Mouse (Mus musculus): ENCODE results near the gene Ptpra. TPM values are rescaled to one million over a fixed set of nuclear protein-coding genes. Genes with fewer than 3 reads are reported as not detected.
A peak's percentile ranks its signal among the peaks of the same experiment; 100 is the strongest.

The Ptpra gene
- polyA plus RNA-seq, 1 experiment from 2014 or later, result 120 TPM

DNA sequence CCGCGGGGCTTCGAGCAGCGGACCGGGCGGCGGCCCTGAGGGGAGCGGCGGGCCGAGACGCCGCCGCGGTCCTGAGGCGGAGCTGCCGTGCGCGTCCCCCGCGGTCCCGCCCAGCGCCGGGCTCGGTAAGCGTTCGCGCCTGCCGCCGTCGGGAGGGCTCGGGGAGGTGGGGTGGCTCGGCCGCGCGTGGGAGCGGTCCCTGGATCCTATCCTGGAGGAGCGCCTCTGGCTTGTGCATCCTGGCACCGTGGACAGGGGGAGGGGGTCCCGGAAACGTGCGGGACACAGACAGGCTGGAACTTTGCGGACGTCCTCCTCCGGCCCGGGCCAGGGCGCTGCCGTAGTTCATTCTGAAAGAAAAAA is 337 bp downstream of the Ptpra start:
- peak; percentile 86 for ATAC-seq (ENCODE audit: low FRiP score, low read depth)
- 0% methylated on average over 16 of the region's 47 CpGs for WGBS

DNA sequence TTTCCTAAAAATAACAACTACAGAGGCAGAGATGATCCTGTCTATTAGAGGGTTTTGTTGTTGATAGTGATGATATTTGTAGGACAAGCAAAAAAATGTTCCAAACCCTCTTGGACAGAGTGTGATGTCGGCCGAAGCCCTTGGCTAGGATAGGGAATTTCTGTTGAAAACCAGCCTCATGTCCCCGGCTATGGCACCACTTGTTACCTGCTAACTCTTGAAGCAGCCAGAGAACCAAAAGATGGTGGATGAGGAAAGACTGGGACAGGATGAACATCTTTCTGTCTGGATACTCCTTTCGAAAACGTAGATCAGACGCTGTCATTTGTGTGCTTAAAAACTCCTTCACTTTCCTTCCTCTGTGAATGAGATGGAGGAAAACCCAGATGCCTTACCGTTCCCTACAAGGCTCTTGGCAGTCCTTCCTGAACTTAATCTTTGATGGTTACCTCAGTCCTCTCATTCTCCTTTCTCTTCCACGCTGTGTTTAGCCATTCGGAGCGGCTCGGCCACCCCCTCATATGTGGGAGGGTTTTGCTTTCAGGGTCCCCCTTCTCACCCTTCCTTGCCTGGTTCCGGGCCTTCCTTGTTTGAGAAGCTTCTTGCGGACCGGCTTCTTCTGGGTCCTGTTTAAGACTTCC is 1.1 kb downstream of the Ptpra start:
- no peak for ATAC-seq (ENCODE audit: low FRiP score, low read depth)
- H3K9ac ChIP-seq (replicated peaks), result peak overlapping the region; percentile 87
- H3K27me3 ChIP-seq, result peaks cover 10% of the 10 kb centered on the region
- no peaks in the 10 kb centered on the region for H3K36me3 ChIP-seq
- peaks cover 26% of the 10 kb centered on the region for H3K4me1 ChIP-seq
- no peak overlapping the region for H3K27ac ChIP-seq (replicated peaks)
- no peaks in the 10 kb centered on the region for H3K9me3 ChIP-seq
- peak overlapping the region; percentile 76 for H3K4me2 ChIP-seq (replicated peaks)
- 67% methylated on average over 14 of the region's 14 CpGs for WGBS
- H3K4me3 ChIP-seq, result peak overlapping the region; percentile 65

More for the DNA sequence above, 337 bp downstream of the Ptpra start:
- Histone ChIP-seq H3K9me3 (no peaks in the 10 kb centered on the region), H3K4me1 (peaks cover 24% of the 10 kb centered on the region), H3K36me3 (no peaks in the 10 kb centered on the region), H3K4me2 (replicated peaks) (peak overlapping the region; percentile 76), H3K4me3 (peak overlapping the region; percentile 65), H3K9ac (replicated peaks) (peak overlapping the region; percentile 87), H3K27me3 (peaks cover 10% of the 10 kb centered on the region), H3K27ac (replicated peaks) (peak overlapping the region; percentile 86)

DNA sequence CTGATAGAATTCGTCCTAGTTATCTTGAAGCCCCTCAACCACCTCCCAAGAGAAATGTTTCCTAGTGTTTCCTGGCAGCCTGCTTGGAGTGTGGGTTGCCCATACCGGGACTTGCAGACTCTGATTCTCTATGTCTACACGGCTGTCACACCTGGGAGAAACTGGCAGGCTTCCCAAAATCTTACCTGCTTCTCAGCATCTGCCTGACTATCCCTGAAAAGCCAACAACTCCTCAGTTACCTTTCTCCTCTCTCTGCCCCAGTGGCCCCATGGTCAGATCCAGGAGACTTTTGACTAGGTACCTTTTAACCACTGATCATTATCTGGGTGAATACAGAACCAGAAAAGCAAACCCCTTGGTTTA is 1.6 kb downstream of the Ptpra start:
- Histone ChIP-seq H3K9me3 (no peaks in the 10 kb centered on the region), H3K36me3 (no peaks in the 10 kb centered on the region), H3K4me2 (replicated peaks) (peak overlapping the region; percentile 76), H3K9ac (replicated peaks) (peak overlapping the region; percentile 87; the same call in 1 of the 2 replicates), H3K4me1 (peaks cover 26% of the 10 kb centered on the region), H3K4me3 (peak overlapping the region; percentile 65; the same call in 1 of the 2 replicates), H3K27ac (replicated peaks) (no peak overlapping the region), H3K27me3 (peaks cover 10% of the 10 kb centered on the region)
- WGBS, result 82% methylated on average over 3 of the region's 3 CpGs
- ATAC-seq (ENCODE audit: low FRiP score, low read depth), result no peak

DNA sequence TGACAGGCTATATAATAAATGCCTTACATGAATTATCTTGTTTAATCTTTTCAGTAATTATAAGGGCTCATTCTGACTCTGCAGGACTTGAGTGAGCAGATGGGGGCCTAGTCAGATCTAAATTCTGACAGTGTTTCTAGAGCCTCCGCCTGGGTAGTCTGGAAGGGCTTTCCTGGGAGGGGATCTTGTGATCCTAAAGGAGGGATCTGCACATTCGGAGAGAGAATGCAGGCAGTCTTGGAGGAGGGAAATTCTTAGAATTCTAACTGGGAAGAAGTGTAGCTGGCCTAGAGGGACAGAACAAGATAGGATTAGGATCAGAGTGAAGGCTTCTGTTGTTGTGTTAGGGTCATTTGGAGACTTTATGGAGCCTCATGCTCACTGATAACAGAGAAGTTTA is 2.2 kb downstream of the Ptpra start:
- no peaks in the 10 kb centered on the region for H3K9me3 ChIP-seq
- H3K9ac ChIP-seq (replicated peaks), result no peak overlapping the region
- H3K4me2 ChIP-seq (replicated peaks), result no peak overlapping the region
- H3K4me1 ChIP-seq, result peaks cover 26% of the 10 kb centered on the region
- WGBS, result 62% methylated on average over 2 of the region's 2 CpGs
- no peak overlapping the region for H3K27ac ChIP-seq (replicated peaks)
- H3K36me3 ChIP-seq, result no peaks in the 10 kb centered on the region
- no peak overlapping the region for H3K4me3 ChIP-seq
- ATAC-seq (ENCODE audit: low FRiP score, low read depth), result no peak
- H3K27me3 ChIP-seq, result peaks cover 10% of the 10 kb centered on the region

DNA sequence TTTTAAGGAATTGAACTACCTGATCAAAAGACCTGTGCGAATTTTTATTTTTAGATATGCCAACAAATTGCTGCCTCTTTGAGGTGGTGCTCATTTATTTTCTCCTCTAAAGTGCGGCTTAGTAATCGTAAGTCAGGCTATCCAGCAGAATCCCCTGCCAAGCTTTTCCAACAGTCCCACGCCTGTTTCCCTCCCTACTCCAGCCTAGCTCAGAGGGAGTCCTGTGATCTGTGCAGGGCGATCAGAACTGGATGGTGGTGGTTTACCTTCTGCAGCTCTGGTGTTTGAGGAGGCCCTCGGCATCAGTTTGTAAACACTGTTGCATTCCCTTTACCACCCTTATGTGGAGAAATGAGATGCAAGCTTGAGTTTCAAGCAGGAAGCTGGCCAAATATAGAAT is 3.3 kb downstream of the Ptpra start:
- Histone ChIP-seq H3K9me3 (no peaks in the 10 kb centered on the region), H3K4me1 (peaks cover 26% of the 10 kb centered on the region), H3K27me3 (peaks cover 5% of the 10 kb centered on the region), H3K4me2 (replicated peaks) (no peak overlapping the region), H3K27ac (replicated peaks) (no peak overlapping the region), H3K36me3 (no peaks in the 10 kb centered on the region), H3K9ac (replicated peaks) (no peak overlapping the region), H3K4me3 (no peak overlapping the region)
- no peak for ATAC-seq (ENCODE audit: low FRiP score, low read depth)
- WGBS, result 70% methylated on average over 6 of the region's 6 CpGs

DNA sequence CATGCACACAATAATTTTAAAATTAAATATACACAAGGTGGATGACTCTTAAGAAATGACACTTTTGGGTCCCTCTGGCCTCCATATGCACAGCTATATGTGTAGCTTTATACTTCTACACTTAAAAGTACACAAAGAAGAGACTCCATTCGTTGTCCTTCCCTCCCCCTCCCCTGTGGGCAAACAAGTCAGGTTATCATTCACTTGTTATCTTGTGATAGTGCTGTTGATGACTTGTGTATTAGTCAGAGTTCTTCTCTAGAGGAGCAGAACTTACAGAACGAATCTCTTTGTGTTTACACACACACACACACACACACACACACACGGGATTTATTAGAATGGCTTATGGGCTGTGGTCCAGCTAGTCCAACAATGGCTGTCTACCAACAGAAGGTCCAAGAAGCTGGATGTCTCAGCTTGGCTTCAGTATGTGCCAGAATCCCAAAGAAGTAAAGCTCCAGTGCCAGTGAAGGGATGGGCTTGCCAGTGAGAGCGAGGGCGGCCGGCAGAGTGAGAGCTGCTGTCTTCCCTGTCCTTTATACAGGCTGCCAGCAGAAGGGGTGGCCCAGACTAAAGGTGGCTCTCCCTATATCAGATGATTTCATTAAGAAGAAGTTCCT is 4.8 kb downstream of the Ptpra start:
- Histone ChIP-seq H3K9me3 (no peaks in the 10 kb centered on the region), H3K9ac (replicated peaks) (no peak overlapping the region), H3K27ac (replicated peaks) (no peak overlapping the region), H3K4me3 (no peak overlapping the region), H3K27me3 (no peaks in the 10 kb centered on the region), H3K4me2 (replicated peaks) (no peak overlapping the region), H3K4me1 (peaks cover 19% of the 10 kb centered on the region), H3K36me3 (no peaks in the 10 kb centered on the region)
- WGBS, result 90% methylated on average over 6 of the region's 6 CpGs
- ATAC-seq (ENCODE audit: low FRiP score, low read depth), result no peak

DNA sequence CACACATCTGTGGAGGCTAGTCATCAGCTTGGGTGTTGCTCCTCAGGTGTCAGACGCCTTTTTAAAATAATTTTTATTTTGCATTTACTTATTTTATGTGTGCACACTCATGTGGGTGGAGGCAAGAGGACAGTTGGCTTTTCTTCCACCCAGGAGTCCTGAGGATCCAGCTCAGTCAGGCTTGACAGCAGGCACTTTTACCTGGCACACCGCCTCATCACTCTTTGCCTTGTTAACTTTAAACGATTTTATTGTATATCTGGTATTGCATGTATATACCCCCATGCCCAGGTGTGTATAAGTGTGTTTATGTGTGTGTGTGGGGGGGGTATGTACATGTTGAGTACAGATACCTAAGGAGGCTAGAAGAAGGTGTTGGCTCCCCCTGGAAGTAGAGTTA is 7.8 kb downstream of the Ptpra start:
- H3K4me1 ChIP-seq, result 0 out of 2 replicates have a peak, but pooled peaks cover 4% of the 10 kb centered on the region
- no peak overlapping the region for H3K4me3 ChIP-seq
- no peaks in the 10 kb centered on the region for H3K27me3 ChIP-seq
- no peaks in the 10 kb centered on the region for H3K9me3 ChIP-seq
- H3K9ac ChIP-seq (replicated peaks), result no peak overlapping the region
- no peak overlapping the region for H3K4me2 ChIP-seq (replicated peaks)
- no peak overlapping the region for H3K27ac ChIP-seq (replicated peaks)
- 93% methylated on average over 3 of the region's 3 CpGs for WGBS
- no peak for ATAC-seq (ENCODE audit: low FRiP score, low read depth)
- no peaks in the 10 kb centered on the region for H3K36me3 ChIP-seq

DNA sequence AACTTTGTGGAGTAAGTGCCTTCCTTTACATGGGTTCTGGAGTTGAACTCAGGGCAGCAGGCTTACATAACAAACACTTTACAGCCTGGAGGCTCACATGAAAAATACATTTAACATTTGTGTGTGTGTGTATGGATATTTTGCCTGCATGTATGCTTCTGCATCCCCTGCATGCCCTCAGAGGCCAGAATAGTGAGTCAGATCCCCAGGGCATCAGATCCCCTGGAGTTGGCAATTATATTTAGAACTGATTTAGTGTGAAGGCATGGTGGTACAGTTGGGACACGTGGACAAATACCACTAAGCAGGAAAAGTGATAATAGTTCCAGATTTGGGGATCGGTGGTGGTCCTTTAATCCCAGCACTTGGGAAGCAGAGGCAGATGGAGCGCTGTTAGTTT is 9.5 kb downstream of the Ptpra start:
- ATAC-seq (ENCODE audit: low FRiP score, low read depth), result no peak
- Histone ChIP-seq H3K4me1 (0 out of 2 replicates have a peak, but pooled peaks cover 2% of the 10 kb centered on the region), H3K9me3 (no peaks in the 10 kb centered on the region), H3K27me3 (no peaks in the 10 kb centered on the region), H3K36me3 (no peaks in the 10 kb centered on the region), H3K4me2 (replicated peaks) (no peak overlapping the region), H3K9ac (replicated peaks) (no peak overlapping the region), H3K4me3 (no peak overlapping the region), H3K27ac (replicated peaks) (no peak overlapping the region)
- WGBS, result 86% methylated on average over 3 of the region's 3 CpGs

DNA sequence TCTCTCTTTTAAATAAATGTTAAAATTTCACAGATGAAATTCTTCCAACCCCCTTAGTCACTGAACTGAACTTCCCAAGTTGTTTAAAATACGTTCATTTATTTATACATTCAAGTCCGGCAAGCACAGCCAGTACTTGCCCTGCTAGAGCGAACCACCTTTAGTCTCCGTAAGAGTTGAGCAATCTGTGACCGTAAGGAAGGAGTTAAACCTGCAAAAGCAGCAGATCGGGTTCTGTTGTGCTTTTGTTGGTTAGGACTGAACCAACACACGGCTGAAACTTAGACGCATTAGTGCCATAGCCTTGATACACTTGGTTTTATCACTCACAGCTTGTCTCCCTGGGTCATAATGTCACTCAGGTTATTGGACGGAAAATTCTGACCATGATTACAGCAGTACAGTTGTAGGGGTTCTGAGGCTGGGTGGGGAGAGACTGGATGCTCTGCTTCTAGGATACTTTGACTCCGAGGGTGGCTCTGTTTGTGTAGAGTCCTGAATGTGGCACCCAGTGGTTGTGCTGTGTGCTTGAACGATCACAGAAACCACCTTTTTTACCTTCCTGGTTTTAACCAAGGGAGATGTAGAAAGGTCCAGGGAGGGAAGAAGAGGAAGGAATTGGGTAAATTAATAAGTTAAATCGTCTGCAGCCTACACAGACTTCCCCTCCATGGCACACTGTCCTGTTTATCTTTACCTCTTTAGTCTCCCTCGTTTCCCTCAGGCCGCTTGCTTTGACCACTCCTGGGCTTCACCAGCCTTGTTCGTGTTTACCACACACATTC is 11.4 kb downstream of the Ptpra start:
- Histone ChIP-seq H3K4me3 (no peak overlapping the region), H3K36me3 (no peaks in the 10 kb centered on the region), H3K9ac (replicated peaks) (no peak overlapping the region), H3K27ac (replicated peaks) (no peak overlapping the region), H3K9me3 (no peaks in the 10 kb centered on the region), H3K4me1 (no peaks in the 10 kb centered on the region), H3K4me2 (replicated peaks) (no peak overlapping the region), H3K27me3 (no peaks in the 10 kb centered on the region)
- WGBS, result 76% methylated on average over 15 of the region's 15 CpGs
- ATAC-seq (ENCODE audit: low FRiP score, low read depth), result no peak

DNA sequence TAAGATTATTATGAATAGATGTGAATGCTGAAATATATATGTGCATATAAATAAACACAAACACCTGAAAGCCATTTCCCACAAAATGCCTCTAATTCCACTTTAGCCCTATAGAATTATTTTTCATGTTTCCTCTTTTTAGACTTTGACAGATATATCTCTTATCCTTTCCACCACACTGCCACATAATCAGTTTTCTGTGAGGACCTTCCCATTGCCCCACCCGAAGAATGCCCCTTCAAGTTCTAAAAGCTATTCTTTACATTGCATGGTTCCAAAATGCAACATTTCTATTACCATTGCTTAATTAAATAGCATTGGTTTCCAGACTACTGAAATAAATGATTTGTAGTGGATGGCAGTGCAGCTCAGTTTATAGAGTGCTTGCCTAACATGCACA is 16.4 kb downstream of the Ptpra start:
- H3K27me3 ChIP-seq, result no peaks in the 10 kb centered on the region
- peaks cover 23% of the 10 kb centered on the region for H3K4me1 ChIP-seq
- 96% methylated on average over 1 of the region's 1 CpGs for WGBS
- no peak for ATAC-seq (ENCODE audit: low FRiP score, low read depth)
- no peaks in the 10 kb centered on the region for H3K9me3 ChIP-seq
- no peak overlapping the region for H3K27ac ChIP-seq (replicated peaks)
- H3K4me3 ChIP-seq, result no peak overlapping the region
- H3K4me2 ChIP-seq (replicated peaks), result no peak overlapping the region
- H3K36me3 ChIP-seq, result no peaks in the 10 kb centered on the region
- no peak overlapping the region for H3K9ac ChIP-seq (replicated peaks)

DNA sequence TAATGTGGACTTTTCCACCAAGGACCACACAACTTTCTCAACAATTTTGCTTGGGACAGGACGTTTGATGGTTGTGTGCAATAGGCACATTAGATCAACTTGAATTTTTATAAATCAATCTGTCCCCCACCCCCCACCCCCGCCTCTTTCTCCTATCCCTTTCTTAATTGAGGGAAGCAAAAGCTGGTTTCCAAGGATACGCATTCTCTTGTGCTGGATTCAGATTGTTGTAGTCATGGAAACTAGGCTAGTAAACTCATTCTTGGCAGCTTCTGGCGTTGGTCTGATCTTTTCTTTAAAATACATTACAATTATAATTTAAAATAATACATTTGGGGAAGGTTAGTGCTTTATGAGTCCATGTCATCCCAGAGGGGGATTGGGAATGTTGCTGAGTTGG is 19.3 kb downstream of the Ptpra start:
- no peak overlapping the region for H3K9ac ChIP-seq (replicated peaks)
- no peaks in the 10 kb centered on the region for H3K36me3 ChIP-seq
- no peak overlapping the region for H3K4me3 ChIP-seq
- no peaks in the 10 kb centered on the region for H3K9me3 ChIP-seq
- WGBS, result 10% methylated on average over 4 of the region's 4 CpGs
- no peaks in the 10 kb centered on the region for H3K27me3 ChIP-seq
- no peak overlapping the region for H3K27ac ChIP-seq (replicated peaks)
- no peak for ATAC-seq (ENCODE audit: low FRiP score, low read depth)
- H3K4me1 ChIP-seq, result peaks cover 23% of the 10 kb centered on the region
- peak overlapping the region; percentile 13 for H3K4me2 ChIP-seq (replicated peaks)

DNA sequence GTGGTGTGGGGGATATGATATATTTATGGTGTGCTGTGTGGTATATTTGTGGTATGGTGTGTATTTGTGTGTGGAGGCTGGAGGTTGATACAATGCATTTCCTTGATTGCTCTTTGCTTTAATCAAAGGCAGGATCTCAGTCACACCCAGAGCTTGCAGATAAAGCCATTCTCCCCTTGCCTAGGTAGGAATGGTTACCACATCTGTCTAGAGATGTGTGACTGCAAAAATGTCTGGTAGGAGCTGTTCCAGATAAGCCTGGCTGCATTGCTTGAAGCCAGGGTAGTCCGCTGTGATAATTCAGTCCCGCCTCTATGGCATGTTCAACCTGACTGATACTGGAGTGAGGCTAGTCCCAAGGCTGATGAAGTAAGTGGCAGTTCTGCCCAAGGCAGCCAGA is 19.9 kb downstream of the Ptpra start:
- WGBS, result 76% methylated on average over 2 of the region's 2 CpGs

More for the DNA sequence above, 19.9 kb downstream of the Ptpra start:
- H3K4me1 ChIP-seq, result peaks cover 23% of the 10 kb centered on the region
- ATAC-seq (ENCODE audit: low FRiP score, low read depth), result no peak
- 0 out of 2 replicates have a peak overlapping the region, but pooled peaks have one; percentile 15 for H3K27ac ChIP-seq (replicated peaks)
- H3K9ac ChIP-seq (replicated peaks), result no peak overlapping the region
- no peak overlapping the region for H3K4me3 ChIP-seq
- H3K4me2 ChIP-seq (replicated peaks), result no peak overlapping the region
- no peaks in the 10 kb centered on the region for H3K9me3 ChIP-seq
- H3K36me3 ChIP-seq, result no peaks in the 10 kb centered on the region
- H3K27me3 ChIP-seq, result no peaks in the 10 kb centered on the region
